Mouse (Mus musculus) G1E (cell line): Measurements from ENCODE around the gene Inmt.

Experiments used
- CTCF ChIP-seq: IDR thresholded peaks from 2 replicates; pipeline ENCODE4 v1.5.1; 2012; ENCODE audit warnings: low read depth, low read length, inconsistent platforms, mixed read lengths
- GATA2 ChIP-seq: IDR thresholded peaks from 2 replicates; pipeline ENCODE4 v1.6.1; 2012; ENCODE audit warnings: low read depth, low read length, inconsistent platforms, borderline replicate concordance

GRCm38 (mm10) chr6:55202913-55203910 is 28.4 kb upstream of the Inmt start, which contains the start of gene Mindy4:
- TF ChIP-seq CTCF: no peak
- no peak for TF ChIP-seq GATA2
